Mouse (Mus musculus) intestine, embryonic 16.5 days (tissue): ENCODE results near the gene Mt4. TPM values are rescaled to one million over a fixed set of nuclear protein-coding genes. Genes with fewer than 3 reads are reported as not detected.

ENCODE experiments used
- ATAC-seq: fragments of 200-750 bp; cut with Nextera tagmentation; 2 replicates; pipeline ENCODE4 v1.8.0; 2017; ENCODE audit warnings: moderate TSS enrichment, moderate library complexity
- H3K27ac ChIP-seq: fragments of 300-500 bp; sonication (generic); 2 replicates; pipeline ENCODE4 v1.5.1; 2014; ENCODE audit warnings: mild to moderate bottlenecking, low read length
- H3K27me3 ChIP-seq: fragments of 300-500 bp; sonication (generic); replicated peaks from 2 replicates; pipeline ENCODE4 v1.6.1; 2014; ENCODE audit warnings: low read length, control low read depth, mixed read lengths; ENCODE audit not compliant: control insufficient read depth, insufficient read depth
- H3K36me3 ChIP-seq: fragments of 300-500 bp; sonication (generic); 2 replicates; pipeline ENCODE4 v1.6.1; 2014; ENCODE audit warnings: low read length, control low read depth; ENCODE audit not compliant: control insufficient read depth, insufficient read depth
- H3K4me1 ChIP-seq: fragments of 300-500 bp; sonication (generic); 2 replicates; pipeline ENCODE4 v1.6.1; 2014; ENCODE audit warnings: low read length, control low read depth, mixed read lengths; ENCODE audit not compliant: control insufficient read depth, insufficient read depth
- H3K4me2 ChIP-seq: fragments of 300-500 bp; sonication (generic); 2 replicates; pipeline ENCODE4 v1.6.1; 2014; ENCODE audit warnings: low read depth, low read length, control low read depth
- H3K4me3 ChIP-seq: fragments of 300-500 bp; sonication (generic); 2 replicates; pipeline ENCODE4 v1.5.1; 2014; ENCODE audit warnings: mild to moderate bottlenecking, low read length
- H3K9ac ChIP-seq: fragments of 300-500 bp; sonication (generic); 2 replicates; pipeline ENCODE4 v1.6.1; 2014; ENCODE audit warnings: low read depth, low read length
- H3K9me3 ChIP-seq: fragments of 300-500 bp; sonication (generic); 2 replicates; pipeline ENCODE4 v1.6.1; 2016; ENCODE audit warnings: low read length, control low read depth; ENCODE audit not compliant: control insufficient read depth
- WGBS: fragments of 180-500 bp; shearing (Covaris S2); extraction: QIAGEN DNeasy Blood & Tissue Kit; methylation state at CpG from one replicate; pipeline ENCODE4 v1.1.7; 2014; 5-methylcytosine and 5-hydroxymethylcytosine counted together
- polyA plus RNA-seq: library from polyadenylated mRNA; unstranded; fragments of >200 nt; fragmentation: Nextera tagmentation; extraction: Ambion mirVana; gene quantifications from 2 replicates; pipeline ENCODE4 v1.2.1, GENCODE M21; 2015

Gene Mt4
- polyA plus RNA-seq = 5.5 and 6.3 TPM in 2 replicates

- H3K4me1 ChIP-seq = no peaks in the 10 kb centered on the region
- peak; percentile 94 for ATAC-seq
- no peaks in the 10 kb centered on the region for H3K36me3 ChIP-seq
- no peak within 1 kb of the TSS for H3K27ac ChIP-seq
- H3K9me3 ChIP-seq = no peaks in the 10 kb centered on the region
- H3K4me2 ChIP-seq = no peak within 1 kb of the TSS
- 47% methylated on average over 6 of the region's 6 CpGs for WGBS
- H3K4me3 ChIP-seq = no peak within 1 kb of the TSS
- H3K27me3 ChIP-seq = no peaks in the 10 kb centered on the region
- no peak within 1 kb of the TSS for H3K9ac ChIP-seq
Observed at GRCm38 (mm10) chr8:94136933-94137332, at the start of gene Mt4. Gene Mt4, plus strand, starts transcription at chr8:94137197.

- H3K4me3 ChIP-seq = no peak overlapping the region
- no peak overlapping the region for H3K4me2 ChIP-seq
- no peak for ATAC-seq
- WGBS = 80% methylated on average over 9 of the region's 9 CpGs
- H3K4me1 ChIP-seq = no peaks in the 10 kb centered on the region
- H3K36me3 ChIP-seq = no peaks in the 10 kb centered on the region; the same call in 1 of the 2 replicates
- H3K27me3 ChIP-seq = no peaks in the 10 kb centered on the region
- no peaks in the 10 kb centered on the region for H3K9me3 ChIP-seq
- H3K9ac ChIP-seq = no peak overlapping the region
- H3K27ac ChIP-seq = no peak overlapping the region
Observed at GRCm38 (mm10) chr8:94087964-94088363, 49.0 kb upstream of the Mt4 start.

- Histone ChIP-seq H3K9me3 (no peaks in the 10 kb centered on the region), H3K4me3 (no peak overlapping the region), H3K36me3 (no peaks in the 10 kb centered on the region; the same call in 1 of the 2 replicates), H3K27ac (no peak overlapping the region), H3K27me3 (no peaks in the 10 kb centered on the region), H3K4me2 (no peak overlapping the region), H3K4me1 (no peaks in the 10 kb centered on the region), H3K9ac (no peak overlapping the region)
- WGBS = 63% methylated on average over 6 of the region's 6 CpGs
- no peak for ATAC-seq
Observed at GRCm38 (mm10) chr8:94089715-94090114, 47.3 kb upstream of the Mt4 start.

- Histone ChIP-seq H3K9me3 (no peaks in the 10 kb centered on the region), H3K4me1 (no peaks in the 10 kb centered on the region), H3K36me3 (no peaks in the 10 kb centered on the region), H3K4me3 (no peak overlapping the region), H3K27me3 (no peaks in the 10 kb centered on the region), H3K4me2 (no peak overlapping the region), H3K27ac (no peak overlapping the region), H3K9ac (no peak overlapping the region)
- 80% methylated on average over 9 of the region's 9 CpGs for WGBS
- no peak for ATAC-seq
Observed at GRCm38 (mm10) chr8:94092848-94093247, 44.1 kb upstream of the Mt4 start.

GRCm38 (mm10) chr8:94094281-94094680 is 42.7 kb upstream of the Mt4 start:
- Histone ChIP-seq H3K36me3 (no peaks in the 10 kb centered on the region), H3K4me2 (no peak overlapping the region), H3K9ac (no peak overlapping the region), H3K27me3 (no peaks in the 10 kb centered on the region), H3K4me1 (0 out of 2 replicates have a peak, but pooled peaks cover 4% of the 10 kb centered on the region), H3K27ac (no peak overlapping the region), H3K9me3 (no peaks in the 10 kb centered on the region), H3K4me3 (no peak overlapping the region)
- ATAC-seq = no peak
- WGBS = 83% methylated on average over 6 of the region's 6 CpGs

- 0 out of 2 replicates have a peak, but pooled peaks cover 4% of the 10 kb centered on the region for H3K4me1 ChIP-seq
- no peaks in the 10 kb centered on the region for H3K27me3 ChIP-seq
- H3K9me3 ChIP-seq = no peaks in the 10 kb centered on the region
- peak; percentile 100 for ATAC-seq
- H3K4me3 ChIP-seq = peak within 1 kb of the TSS; percentile 71
- H3K36me3 ChIP-seq = no peaks in the 10 kb centered on the region
- H3K27ac ChIP-seq = peak within 1 kb of the TSS; percentile 91
- peak within 1 kb of the TSS; percentile 76 for H3K9ac ChIP-seq
- H3K4me2 ChIP-seq = peak within 1 kb of the TSS; percentile 75
- under 1% methylated on average over 61 of the region's 61 CpGs for WGBS
Observed at GRCm38 (mm10) chr8:94098081-94098974, 38.7 kb upstream of the Mt4 start, which contains the start of gene Bbs2. Gene Bbs2, minus strand, starts transcription at chr8:94098928.

- Histone ChIP-seq H3K36me3 (no peaks in the 10 kb centered on the region), H3K9ac (peak overlapping the region; percentile 76), H3K9me3 (no peaks in the 10 kb centered on the region), H3K27ac (no peak overlapping the region), H3K4me3 (peak overlapping the region; percentile 71; the same call in 1 of the 2 replicates), H3K4me1 (0 out of 2 replicates have a peak, but pooled peaks cover 4% of the 10 kb centered on the region), H3K27me3 (no peaks in the 10 kb centered on the region), H3K4me2 (peak overlapping the region; percentile 75)
- no peak for ATAC-seq
- 38% methylated on average over 4 of the region's 4 CpGs for WGBS
Observed at GRCm38 (mm10) chr8:94098996-94099395, 38.0 kb upstream of the Mt4 start.

GRCm38 (mm10) chr8:94104146-94104545 is 32.9 kb upstream of the Mt4 start:
- H3K36me3 ChIP-seq = no peaks in the 10 kb centered on the region
- 53% methylated on average over 5 of the region's 5 CpGs for WGBS
- H3K27ac ChIP-seq = no peak overlapping the region
- H3K27me3 ChIP-seq = no peaks in the 10 kb centered on the region
- 0 out of 2 replicates have a peak, but pooled peaks cover under 1% of the 10 kb centered on the region for H3K4me1 ChIP-seq
- no peak overlapping the region for H3K4me2 ChIP-seq
- H3K9me3 ChIP-seq = no peaks in the 10 kb centered on the region
- no peak overlapping the region for H3K4me3 ChIP-seq
- no peak for ATAC-seq
- H3K9ac ChIP-seq = no peak overlapping the region

- no peak overlapping the region for H3K4me2 ChIP-seq
- no peak overlapping the region for H3K4me3 ChIP-seq
- H3K9ac ChIP-seq = no peak overlapping the region
- 70% methylated on average over 3 of the region's 3 CpGs for WGBS
- H3K4me1 ChIP-seq = no peaks in the 10 kb centered on the region
- no peaks in the 10 kb centered on the region for H3K27me3 ChIP-seq
- ATAC-seq = no peak
- H3K9me3 ChIP-seq = no peaks in the 10 kb centered on the region
- no peaks in the 10 kb centered on the region for H3K36me3 ChIP-seq
- no peak overlapping the region for H3K27ac ChIP-seq
Observed at GRCm38 (mm10) chr8:94107871-94108270, 29.1 kb upstream of the Mt4 start.
